Mouse (Mus musculus): Measurements from ENCODE around the gene Rbfox1. TPM values are rescaled to one million over a fixed set of nuclear protein-coding genes. Genes with fewer than 3 reads are reported as not detected.

Gene Rbfox1
- polyA plus RNA-seq, 1 experiment = not detected

- TF ChIP-seq POLR2A (IDR thresholded peaks at IDR 0.05; ENCODE audit: insufficient read depth, low read depth, low read length) (no peak), CTCF (IDR thresholded peaks at IDR 0.05; ENCODE audit: insufficient read depth, low read depth, low read length) (no peak)
- Histone ChIP-seq H3K4me3 (ENCODE audit: insufficient read depth, low read depth, low read length) (no peak overlapping the region), H3K27ac (ENCODE audit: insufficient read depth, low read depth, low read length) (no peak overlapping the region), H3K4me1 (ENCODE audit: control insufficient read depth, insufficient read depth, low read length) (peaks cover 9% of the 10 kb centered on the region)
- 15% methylated on average over 9 of the region's 9 CpGs for WGBS
Observed at GRCm38 (mm10) chr16:7052408-7052807, 1167.3 kb downstream of the Rbfox1 start.

- H3K27ac ChIP-seq (ENCODE audit: insufficient read depth, low read depth, low read length) = no peak overlapping the region
- 81% methylated on average over 3 of the region's 3 CpGs for WGBS
Observed at GRCm38 (mm10) chr16:7057789-7058188, 1172.6 kb downstream of the Rbfox1 start.

GRCm38 (mm10) chr16:7058556-7058955 lies 1173.4 kb downstream of the Rbfox1 start:
- WGBS = 89% methylated on average over 1 of the region's 1 CpGs

More at GRCm38 (mm10) chr16:7057789-7058188, 1172.6 kb downstream of the Rbfox1 start:
- H3K4me1 ChIP-seq (ENCODE audit: control insufficient read depth, insufficient read depth, low read length) = no peaks in the 10 kb centered on the region
- TF ChIP-seq POLR2A (IDR thresholded peaks at IDR 0.05; ENCODE audit: insufficient read depth, low read depth, low read length) (no peak), CTCF (IDR thresholded peaks at IDR 0.05; ENCODE audit: insufficient read depth, low read depth, low read length) (no peak)
- H3K4me3 ChIP-seq (ENCODE audit: insufficient read depth, low read depth, low read length) = no peak overlapping the region

GRCm38 (mm10) chr16:7059596-7059995 lies 1174.4 kb downstream of the Rbfox1 start:
- H3K4me1 ChIP-seq (ENCODE audit: control insufficient read depth, insufficient read depth, low read length) = no peaks in the 10 kb centered on the region
- H3K4me3 ChIP-seq (ENCODE audit: insufficient read depth, low read depth, low read length) = no peak overlapping the region
- 67% methylated on average over 4 of the region's 4 CpGs for WGBS
- no peak for TF ChIP-seq CTCF (IDR thresholded peaks at IDR 0.05; ENCODE audit: insufficient read depth, low read depth, low read length)
- TF ChIP-seq POLR2A (IDR thresholded peaks at IDR 0.05; ENCODE audit: insufficient read depth, low read depth, low read length) = no peak
- no peak overlapping the region for H3K27ac ChIP-seq (ENCODE audit: insufficient read depth, low read depth, low read length)

More at GRCm38 (mm10) chr16:7058556-7058955, 1173.4 kb downstream of the Rbfox1 start:
- Histone ChIP-seq H3K4me1 (ENCODE audit: control insufficient read depth, insufficient read depth, low read length) (no peaks in the 10 kb centered on the region), H3K27ac (ENCODE audit: insufficient read depth, low read depth, low read length) (no peak overlapping the region), H3K4me3 (ENCODE audit: insufficient read depth, low read depth, low read length) (no peak overlapping the region)
- TF ChIP-seq CTCF (IDR thresholded peaks at IDR 0.05; ENCODE audit: insufficient read depth, low read depth, low read length) = no peak
- TF ChIP-seq POLR2A (IDR thresholded peaks at IDR 0.05; ENCODE audit: insufficient read depth, low read depth, low read length) = no peak

- Histone ChIP-seq H3K4me3 (ENCODE audit: insufficient read depth, low read depth, low read length) (no peak overlapping the region), H3K27ac (ENCODE audit: insufficient read depth, low read depth, low read length) (no peak overlapping the region), H3K4me1 (ENCODE audit: control insufficient read depth, insufficient read depth, low read length) (no peaks in the 10 kb centered on the region)
- WGBS = 86% methylated on average over 3 of the region's 3 CpGs
- no peak for TF ChIP-seq CTCF (IDR thresholded peaks at IDR 0.05; ENCODE audit: insufficient read depth, low read depth, low read length)
- TF ChIP-seq POLR2A (IDR thresholded peaks at IDR 0.05; ENCODE audit: insufficient read depth, low read depth, low read length) = no peak
Observed at GRCm38 (mm10) chr16:7060864-7061263, 1175.7 kb downstream of the Rbfox1 start.

- no peak for TF ChIP-seq CTCF (IDR thresholded peaks at IDR 0.05; ENCODE audit: insufficient read depth, low read depth, low read length)
- TF ChIP-seq POLR2A (IDR thresholded peaks at IDR 0.05; ENCODE audit: insufficient read depth, low read depth, low read length) = no peak
- no peak overlapping the region for H3K4me3 ChIP-seq (ENCODE audit: insufficient read depth, low read depth, low read length)
Observed at GRCm38 (mm10) chr16:7062512-7062911, 1177.4 kb downstream of the Rbfox1 start.

GRCm38 (mm10) chr16:7067109-7067508 lies 1182.0 kb downstream of the Rbfox1 start:
- 89% methylated on average over 8 of the region's 8 CpGs for WGBS
- TF ChIP-seq CTCF (IDR thresholded peaks at IDR 0.05; ENCODE audit: insufficient read depth, low read depth, low read length) (no peak), POLR2A (IDR thresholded peaks at IDR 0.05; ENCODE audit: insufficient read depth, low read depth, low read length) (no peak)

More at GRCm38 (mm10) chr16:7062512-7062911, 1177.4 kb downstream of the Rbfox1 start:
- 82% methylated on average over 6 of the region's 6 CpGs for WGBS
- no peak overlapping the region for H3K27ac ChIP-seq (ENCODE audit: insufficient read depth, low read depth, low read length)
- H3K4me1 ChIP-seq (ENCODE audit: control insufficient read depth, insufficient read depth, low read length) = no peaks in the 10 kb centered on the region

GRCm38 (mm10) chr16:7069599-7069998 lies 1184.4 kb downstream of the Rbfox1 start:
- Histone ChIP-seq H3K27ac (ENCODE audit: insufficient read depth, low read depth, low read length) (0 out of 2 replicates have a peak overlapping the region, but pooled peaks have one; percentile 45), H3K4me1 (ENCODE audit: control insufficient read depth, insufficient read depth, low read length) (peaks cover 9% of the 10 kb centered on the region), H3K4me3 (ENCODE audit: insufficient read depth, low read depth, low read length) (no peak overlapping the region)
- WGBS = 17% methylated on average over 8 of the region's 8 CpGs
- no peak for TF ChIP-seq CTCF (IDR thresholded peaks at IDR 0.05; ENCODE audit: insufficient read depth, low read depth, low read length)
- no peak for TF ChIP-seq POLR2A (IDR thresholded peaks at IDR 0.05; ENCODE audit: insufficient read depth, low read depth, low read length)

More at GRCm38 (mm10) chr16:7067109-7067508, 1182.0 kb downstream of the Rbfox1 start:
- H3K27ac ChIP-seq (ENCODE audit: insufficient read depth, low read depth, low read length) = no peak overlapping the region
- H3K4me3 ChIP-seq (ENCODE audit: insufficient read depth, low read depth, low read length) = no peak overlapping the region
- H3K4me1 ChIP-seq (ENCODE audit: control insufficient read depth, insufficient read depth, low read length) = peaks cover 9% of the 10 kb centered on the region

GRCm38 (mm10) chr16:7074786-7075185 lies 1189.6 kb downstream of the Rbfox1 start:
- Histone ChIP-seq H3K4me3 (ENCODE audit: insufficient read depth, low read depth, low read length) (no peak overlapping the region), H3K27ac (ENCODE audit: insufficient read depth, low read depth, low read length) (no peak overlapping the region), H3K4me1 (ENCODE audit: control insufficient read depth, insufficient read depth, low read length) (peaks cover 5% of the 10 kb centered on the region)
- TF ChIP-seq POLR2A (IDR thresholded peaks at IDR 0.05; ENCODE audit: insufficient read depth, low read depth, low read length) (no peak), CTCF (IDR thresholded peaks at IDR 0.05; ENCODE audit: insufficient read depth, low read depth, low read length) (no peak)
- WGBS = 84% methylated on average over 4 of the region's 4 CpGs

Data from olfactory bulb, adult 2 months (tissue).